Mouse (Mus musculus) limb, embryonic 11.5 days (tissue): ENCODE results near the gene Kcnk5. TPM values are rescaled to one million over a fixed set of nuclear protein-coding genes. Genes with fewer than 3 reads are reported as not detected.

Experiments used
- ATAC-seq: fragments of 200-750 bp; cut with Nextera tagmentation; 2 replicates; pipeline ENCODE4 v1.8.0; 2017; ENCODE audit warnings: low read depth; ENCODE audit not compliant: insufficient number of reproducible peaks, low FRiP score, low TSS enrichment
- DNase-seq: peaks from one replicate; pipeline ENCODE4 v3.0.0-alpha.2; 2015; ENCODE audit warnings: low spot score
- H3K27ac ChIP-seq: fragments of 300-500 bp; sonication (generic); replicated peaks from 2 replicates; pipeline ENCODE4 v1.5.1; 2014; ENCODE audit warnings: low read depth, mild to moderate bottlenecking, low read length
- H3K27me3 ChIP-seq: fragments of 300-500 bp; sonication (generic); 2 replicates; pipeline ENCODE4 v1.6.1; 2014; ENCODE audit warnings: mild to moderate bottlenecking, low read length, mixed read lengths; ENCODE audit not compliant: control insufficient read depth, insufficient read depth
- H3K36me3 ChIP-seq: fragments of 300-500 bp; sonication (generic); 2 replicates; pipeline ENCODE4 v1.6.1; 2014; ENCODE audit warnings: mild to moderate bottlenecking, low read length, moderate library complexity, mixed read lengths; ENCODE audit not compliant: control insufficient read depth, insufficient read depth
- H3K4me1 ChIP-seq: fragments of 300-500 bp; sonication (generic); 2 replicates; pipeline ENCODE4 v1.6.1; 2014; ENCODE audit warnings: low read length, mixed read lengths; ENCODE audit not compliant: control insufficient read depth, insufficient read depth
- H3K4me2 ChIP-seq: fragments of 300-500 bp; sonication (generic); 2 replicates; pipeline ENCODE4 v1.6.1; 2014; ENCODE audit warnings: low read depth, mild to moderate bottlenecking, moderate library complexity; ENCODE audit not compliant: severe bottlenecking
- H3K4me3 ChIP-seq: fragments of 300-500 bp; sonication (generic); 2 replicates; pipeline ENCODE4 v1.5.1; 2014; ENCODE audit warnings: low read depth, low read length
- H3K9ac ChIP-seq: fragments of 300-500 bp; sonication (generic); 2 replicates; pipeline ENCODE4 v1.6.1; 2014; ENCODE audit warnings: mild to moderate bottlenecking, low read length
- H3K9me3 ChIP-seq: fragments of 300-500 bp; sonication (generic); 2 replicates; pipeline ENCODE4 v1.6.1; 2016; ENCODE audit warnings: low read length; ENCODE audit not compliant: control insufficient read depth
- WGBS: fragments of 180-500 bp; shearing (Covaris S2); extraction: QIAGEN DNeasy Blood & Tissue Kit; methylation state at CpG from one replicate; pipeline ENCODE4 v1.1.7; 2014; 5-methylcytosine and 5-hydroxymethylcytosine counted together
- polyA plus RNA-seq: library from polyadenylated mRNA; unstranded; fragments of >200 nt; fragmentation: Nextera tagmentation; extraction: Ambion mirVana; gene quantifications from 2 replicates; pipeline ENCODE4 v1.2.1, GENCODE M21; 2014

The Kcnk5 gene
- polyA plus RNA-seq, 1 experiment from 2014 or later = 5.2 TPM

DNA sequence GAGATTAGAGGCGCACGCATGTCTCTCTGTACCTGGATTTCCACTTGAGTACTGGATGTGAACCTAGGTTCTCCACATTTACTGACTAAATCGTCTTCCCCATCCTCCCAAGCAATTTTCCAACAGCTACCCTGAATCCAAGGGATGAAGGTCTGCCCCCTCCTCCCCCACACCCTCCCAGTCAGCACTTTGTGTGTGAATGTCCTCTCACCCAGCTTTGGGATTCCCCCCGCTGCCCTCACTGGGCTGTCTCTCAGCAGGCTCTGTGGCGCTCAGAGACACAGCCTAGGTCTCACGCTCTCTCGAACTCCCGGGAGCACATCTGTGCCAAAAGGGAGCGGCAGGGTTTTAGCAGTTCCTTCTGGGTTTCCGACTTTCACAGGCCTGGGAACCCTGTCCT, 25.9 kb downstream of the Kcnk5 start:
- H3K9ac ChIP-seq = no peak overlapping the region
- no peaks in the 10 kb centered on the region for H3K27me3 ChIP-seq
- no peak overlapping the region for H3K4me3 ChIP-seq
- no peak overlapping the region for H3K27ac ChIP-seq
- no peaks in the 10 kb centered on the region for H3K36me3 ChIP-seq
- H3K9me3 ChIP-seq = no peaks in the 10 kb centered on the region
- H3K4me1 ChIP-seq = peaks cover 12% of the 10 kb centered on the region; the same call in 1 of the 2 replicates
- no peak overlapping the region for H3K4me2 ChIP-seq
- ATAC-seq (no peak), DNase-seq (no peak)
- WGBS = 53% methylated on average over 10 of the region's 10 CpGs

DNA sequence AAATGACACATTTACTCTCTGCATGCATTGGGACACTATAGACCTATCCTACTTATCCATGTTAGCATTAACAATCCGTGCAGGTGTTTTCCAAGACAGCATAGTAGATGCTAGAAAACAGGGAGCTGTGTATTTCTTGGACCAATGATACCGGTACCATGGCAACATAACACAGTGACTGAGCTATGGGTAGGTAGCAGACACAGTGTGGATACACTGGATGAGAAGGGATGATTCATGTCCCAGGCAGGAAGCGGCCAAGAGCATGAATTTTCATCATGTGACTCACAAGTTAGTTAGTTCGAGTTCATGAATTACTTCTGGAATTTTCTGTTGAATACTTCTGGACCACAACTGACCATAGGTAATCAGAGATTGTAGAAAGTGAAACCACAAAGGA, 26.7 kb downstream of the Kcnk5 start:
- H3K27me3 ChIP-seq = no peaks in the 10 kb centered on the region
- no peak overlapping the region for H3K4me3 ChIP-seq
- no peaks in the 10 kb centered on the region for H3K36me3 ChIP-seq
- 86% methylated on average over 4 of the region's 4 CpGs for WGBS
- H3K4me2 ChIP-seq = no peak overlapping the region
- H3K9ac ChIP-seq = no peak overlapping the region
- H3K27ac ChIP-seq = no peak overlapping the region
- H3K4me1 ChIP-seq = 0 out of 2 replicates have a peak, but pooled peaks cover 9% of the 10 kb centered on the region
- no peaks in the 10 kb centered on the region for H3K9me3 ChIP-seq
- ATAC-seq (no peak), DNase-seq (no peak)

DNA sequence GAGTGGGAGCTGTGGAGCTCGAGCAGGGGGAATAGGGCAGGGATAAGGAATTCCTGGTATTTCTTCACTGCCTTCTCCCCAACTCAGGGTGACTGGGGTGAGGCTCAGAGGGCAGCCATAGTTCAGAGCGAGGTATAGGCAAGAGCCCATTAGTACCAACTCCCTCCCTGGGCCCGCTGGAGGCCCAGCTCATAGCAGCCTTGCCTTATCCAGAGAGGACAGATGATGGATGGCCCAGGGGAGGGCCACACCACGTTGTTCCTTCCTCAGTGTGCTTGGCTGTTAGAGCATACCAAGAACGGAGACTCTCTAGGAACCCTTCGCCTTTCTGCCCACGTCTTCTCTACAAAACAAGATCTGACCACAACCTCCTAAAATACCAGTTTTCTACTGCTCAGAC, 27.4 kb downstream of the Kcnk5 start:
- no peak overlapping the region for H3K4me3 ChIP-seq
- H3K9ac ChIP-seq = no peak overlapping the region
- DNase-seq = no peak
- no peak for ATAC-seq
- 0 out of 2 replicates have a peak, but pooled peaks cover 2% of the 10 kb centered on the region for H3K4me1 ChIP-seq
- 51% methylated on average over 7 of the region's 7 CpGs for WGBS
- no peak overlapping the region for H3K27ac ChIP-seq
- no peaks in the 10 kb centered on the region for H3K36me3 ChIP-seq
- H3K9me3 ChIP-seq = no peaks in the 10 kb centered on the region
- H3K4me2 ChIP-seq = no peak overlapping the region
- H3K27me3 ChIP-seq = no peaks in the 10 kb centered on the region

DNA sequence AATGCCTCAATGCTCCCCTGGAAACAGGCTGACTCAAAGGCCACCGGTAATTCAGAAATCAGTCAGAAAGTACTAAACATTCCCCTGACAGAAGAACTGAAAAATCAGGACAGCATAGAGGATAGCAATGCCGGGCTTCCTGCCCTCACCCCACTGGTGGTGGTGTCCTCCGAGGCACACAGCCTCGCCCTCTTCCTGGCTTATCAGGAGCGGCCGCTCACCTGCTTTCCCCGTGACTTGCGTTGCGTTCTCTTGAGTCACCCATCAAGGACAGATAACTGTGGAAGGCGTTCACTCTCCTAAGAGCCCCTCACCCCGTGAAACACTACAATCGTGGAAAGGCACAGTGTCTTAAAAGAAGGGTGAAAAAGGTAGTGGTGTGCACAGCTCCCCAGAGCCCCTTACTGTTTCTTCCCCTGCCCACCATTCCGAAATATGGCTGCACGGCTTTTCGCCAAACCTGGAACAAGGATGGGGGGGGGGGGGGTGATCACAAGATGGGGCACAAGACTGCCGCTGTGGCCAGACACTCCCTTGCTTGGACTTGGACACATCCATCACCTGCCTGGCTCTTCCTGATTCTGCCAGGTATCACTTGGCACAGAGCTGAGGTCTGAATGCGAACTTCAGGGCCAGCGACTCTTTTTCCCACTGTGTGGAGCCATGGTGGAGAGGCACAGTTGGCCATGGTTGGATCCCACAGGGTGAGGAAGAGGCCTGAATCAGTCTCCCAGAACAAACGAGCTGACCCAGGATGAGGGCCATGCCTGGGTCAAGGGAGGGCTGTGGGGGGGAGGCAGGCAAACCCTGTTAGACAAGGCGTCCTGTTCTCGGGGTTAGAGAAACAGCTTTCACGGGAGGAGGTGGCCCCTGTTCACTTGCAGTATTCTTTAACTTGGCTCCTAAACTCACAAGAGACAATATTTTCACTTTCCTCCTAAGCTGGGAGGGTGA, 32.2 kb downstream of the Kcnk5 start:
- DNase-seq = no peak
- no peak overlapping the region for H3K9ac ChIP-seq
- ATAC-seq = no peak; the same call in 1 of the 2 replicates
- H3K27ac ChIP-seq = no peak overlapping the region
- H3K36me3 ChIP-seq = no peaks in the 10 kb centered on the region
- no peak overlapping the region for H3K4me2 ChIP-seq
- H3K4me3 ChIP-seq = no peak overlapping the region
- H3K4me1 ChIP-seq = 0 out of 2 replicates have a peak, but pooled peaks cover 2% of the 10 kb centered on the region
- no peaks in the 10 kb centered on the region for H3K9me3 ChIP-seq
- WGBS = 90% methylated on average over 22 of the region's 22 CpGs
- H3K27me3 ChIP-seq = no peaks in the 10 kb centered on the region

DNA sequence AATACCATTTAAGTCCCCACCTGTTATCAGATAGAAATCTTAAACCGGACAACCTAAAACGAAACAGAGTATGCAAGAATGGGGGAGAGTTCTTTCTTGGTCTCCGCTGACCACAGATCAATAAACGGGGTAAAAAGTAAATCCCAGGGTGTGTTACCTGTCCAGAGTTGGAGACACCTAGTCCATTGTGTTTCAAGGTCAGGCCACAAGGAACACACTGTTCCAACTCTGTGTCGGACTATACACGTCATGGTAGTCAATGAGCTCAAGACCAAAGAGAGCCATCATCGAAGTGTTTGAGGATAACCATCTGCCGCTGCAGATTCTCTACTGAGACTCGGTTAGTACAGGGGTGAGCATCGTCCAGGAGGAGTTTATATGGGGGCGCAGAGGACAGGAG, 33.1 kb downstream of the Kcnk5 start:
- Histone ChIP-seq H3K4me3 (no peak overlapping the region), H3K9ac (no peak overlapping the region), H3K27ac (no peak overlapping the region), H3K4me2 (no peak overlapping the region), H3K36me3 (no peaks in the 10 kb centered on the region), H3K9me3 (no peaks in the 10 kb centered on the region), H3K4me1 (0 out of 2 replicates have a peak, but pooled peaks cover 2% of the 10 kb centered on the region), H3K27me3 (no peaks in the 10 kb centered on the region)
- ATAC-seq = no peak
- no peak for DNase-seq
- WGBS = 92% methylated on average over 11 of the region's 11 CpGs

DNA sequence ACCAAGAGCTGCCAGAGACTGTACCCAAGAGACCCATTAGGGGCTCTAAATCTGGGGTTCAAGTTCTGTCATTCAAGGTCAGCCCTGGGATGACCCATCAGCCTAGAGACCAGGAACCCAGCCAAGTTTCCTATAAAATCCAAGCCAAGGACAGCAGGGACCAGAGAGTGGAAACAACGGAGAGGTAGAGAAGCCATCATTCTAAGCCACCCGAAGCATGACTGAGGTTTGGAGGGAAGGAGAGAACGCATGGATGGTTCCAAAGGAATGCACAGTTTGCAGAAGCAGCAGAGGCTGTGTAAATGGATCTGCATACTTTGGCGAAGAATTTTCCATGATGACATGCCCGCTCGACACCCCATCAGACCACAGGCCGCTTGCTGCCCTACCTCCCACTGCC, 33.8 kb downstream of the Kcnk5 start:
- Histone ChIP-seq H3K4me3 (no peak overlapping the region), H3K4me2 (no peak overlapping the region), H3K9me3 (no peaks in the 10 kb centered on the region), H3K27ac (no peak overlapping the region), H3K9ac (no peak overlapping the region), H3K4me1 (0 out of 2 replicates have a peak, but pooled peaks cover 2% of the 10 kb centered on the region), H3K36me3 (no peaks in the 10 kb centered on the region), H3K27me3 (no peaks in the 10 kb centered on the region)
- DNase-seq = no peak
- ATAC-seq = no peak
- 95% methylated on average over 7 of the region's 7 CpGs for WGBS

DNA sequence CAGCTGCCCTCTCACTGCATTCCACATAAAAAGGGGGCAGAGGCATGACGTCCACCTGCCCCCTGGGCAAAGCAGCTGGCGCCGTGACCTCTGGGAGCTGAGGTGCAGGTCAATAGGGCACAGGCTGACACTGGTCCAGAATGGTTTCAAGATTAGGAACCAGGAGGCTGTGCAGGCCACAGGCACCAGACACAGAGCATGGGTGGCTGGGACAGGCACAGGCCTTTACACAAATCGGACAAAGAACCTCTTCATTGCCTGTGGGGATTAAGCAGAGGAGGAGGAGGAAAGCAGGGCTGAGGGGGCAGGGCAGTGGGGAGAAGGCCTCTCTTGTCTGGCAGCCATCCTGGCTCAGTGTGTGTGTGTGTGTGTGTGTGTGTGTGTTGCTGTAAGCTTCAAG, 37.5 kb downstream of the Kcnk5 start:
- DNase-seq (no peak), ATAC-seq (no peak)
- no peaks in the 10 kb centered on the region for H3K36me3 ChIP-seq
- no peaks in the 10 kb centered on the region for H3K27me3 ChIP-seq
- no peaks in the 10 kb centered on the region for H3K9me3 ChIP-seq
- H3K4me2 ChIP-seq = no peak overlapping the region
- WGBS = 62% methylated on average over 4 of the region's 4 CpGs
- H3K4me1 ChIP-seq = 0 out of 2 replicates have a peak, but pooled peaks cover 2% of the 10 kb centered on the region
- no peak overlapping the region for H3K4me3 ChIP-seq
- no peak overlapping the region for H3K9ac ChIP-seq
- H3K27ac ChIP-seq = no peak overlapping the region

DNA sequence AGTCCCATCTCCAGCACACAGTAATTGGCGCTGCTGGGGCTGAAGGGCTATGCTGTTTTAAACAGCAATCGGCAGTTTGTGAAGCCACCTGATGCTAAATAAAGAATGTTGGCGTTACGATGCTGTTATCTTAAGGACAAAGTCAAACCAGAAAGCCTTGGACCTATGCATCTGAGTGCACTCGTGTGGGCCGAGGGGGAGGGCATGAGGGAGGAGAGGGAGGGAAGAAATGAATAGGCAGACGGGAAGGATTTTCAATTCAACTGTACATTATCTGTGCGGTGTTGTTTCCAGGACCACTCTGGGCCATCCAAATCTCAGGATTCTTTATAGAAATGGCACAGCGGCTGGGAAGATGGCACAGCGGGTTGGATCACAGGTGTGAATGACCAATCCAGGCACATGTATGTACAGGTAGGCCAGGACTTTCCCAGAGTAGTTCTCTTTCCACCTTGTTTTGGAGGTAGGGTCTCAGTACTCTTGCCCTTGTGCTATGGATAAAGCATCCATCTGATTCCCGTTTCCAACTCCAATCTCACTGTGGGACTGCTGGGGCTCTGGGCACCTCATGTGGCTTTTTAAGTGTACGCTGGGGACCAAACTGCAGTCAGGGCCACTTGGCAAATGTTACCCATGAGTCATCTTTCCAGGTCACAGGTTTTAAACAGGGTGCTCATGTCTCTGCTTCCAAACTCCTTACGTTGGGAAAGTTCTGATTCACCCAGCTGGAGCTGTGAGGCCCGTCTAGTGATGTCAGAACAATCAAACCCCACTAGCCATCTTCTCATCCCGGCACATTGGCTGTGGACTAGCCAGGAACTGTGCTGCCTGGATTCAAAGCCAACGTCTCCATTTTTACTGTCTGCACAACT, 42.9 kb downstream of the Kcnk5 start, which contains the start of gene Saysd1:
Gene Saysd1 (minus strand): TSS at position 51 of the 872 bp plus-strand sequence.
- Histone ChIP-seq H3K4me1 (no peaks in the 10 kb centered on the region; the same call in 1 of the 2 replicates), H3K4me2 (no peak within 1 kb of the TSS), H3K4me3 (no peak within 1 kb of the TSS), H3K9ac (no peak within 1 kb of the TSS), H3K36me3 (no peaks in the 10 kb centered on the region), H3K27ac (no peak within 1 kb of the TSS), H3K27me3 (no peaks in the 10 kb centered on the region), H3K9me3 (no peaks in the 10 kb centered on the region)
- DNase-seq (no peak), ATAC-seq (no peak)
- WGBS = 87% methylated on average over 16 of the region's 16 CpGs
